Mouse (Mus musculus): ENCODE data around the gene Gm9040. TPM values are rescaled to one million over a fixed set of nuclear protein-coding genes. Genes with fewer than 3 reads are reported as not detected.

The Gm9040 gene
- polyA plus RNA-seq (2015; fragmentation: Nextera tagmentation; extraction: Ambion mirVana), result not detected in 2 replicates

GRCm38 (mm10) chr10:118326869-118327268 is at the start of gene Gm9040:
Gene Gm9040 (minus strand): TSS chr10:118326969.

GRCm38 (mm10) chr10:118354005-118354404 is 27.2 kb upstream of the Gm9040 start, which contains the start of gene Gm9049:
Gene Gm9049 (minus strand): TSS chr10:118354105.

GRCm38 (mm10) chr10:118348579-118348978 is 21.8 kb upstream of the Gm9040 start, which contains the start of gene Gm9048:
Gene Gm9048 (minus strand): TSS chr10:118348679.

GRCm38 (mm10) chr10:118343155-118343554 is 16.4 kb upstream of the Gm9040 start, which contains the start of gene Gm9046:
Gene Gm9046 (minus strand): TSS chr10:118343255.

GRCm38 (mm10) chr10:118337731-118338130 is 11.0 kb upstream of the Gm9040 start, which contains the start of gene Gm9045:
Gene Gm9045 (minus strand): TSS chr10:118337831.

GRCm38 (mm10) chr10:118332308-118332707 is 5.5 kb upstream of the Gm9040 start, which contains the start of gene Gm9044:
Gene Gm9044 (minus strand): TSS chr10:118332408.

GRCm38 (mm10) chr10:118294938-118295337 is 31.8 kb downstream of the Gm9040 start, which contains the start of gene Iltifb:
Gene Iltifb (minus strand): TSS chr10:118295038.

Other genes starting within 250 kb of the Gm9040 start
- gene Mdm1, start 185.2 kb downstream of the Gm9040 start, polyA plus RNA-seq (2015; fragmentation: Nextera tagmentation; extraction: Ambion mirVana), result 9.6 and 10.1 TPM in 2 replicates
- gene Il22, start 122.0 kb downstream of the Gm9040 start, polyA plus RNA-seq (2015; fragmentation: Nextera tagmentation; extraction: Ambion mirVana), result not detected in 2 replicates
- gene Gm32717, start 86.2 kb downstream of the Gm9040 start, polyA plus RNA-seq (2015; fragmentation: Nextera tagmentation; extraction: Ambion mirVana), result not detected in 2 replicates
- not detected in 2 replicates for gene Gm32802, start 68.3 kb downstream of the Gm9040 start, polyA plus RNA-seq (2015; fragmentation: Nextera tagmentation; extraction: Ambion mirVana)
- not detected in 2 replicates for gene Iltifb, start 31.9 kb downstream of the Gm9040 start, polyA plus RNA-seq (2015; fragmentation: Nextera tagmentation; extraction: Ambion mirVana)
- not detected in 2 replicates for gene Gm9044, start 5.4 kb upstream of the Gm9040 start, polyA plus RNA-seq (2015; fragmentation: Nextera tagmentation; extraction: Ambion mirVana)
- gene Gm9045, start 10.9 kb upstream of the Gm9040 start, polyA plus RNA-seq (2015; fragmentation: Nextera tagmentation; extraction: Ambion mirVana), result 0.12 TPM in 1 of 2 replicates, not detected in the other
- not detected in 2 replicates for gene Gm9046, start 16.3 kb upstream of the Gm9040 start, polyA plus RNA-seq (2015; fragmentation: Nextera tagmentation; extraction: Ambion mirVana)
- not detected in 2 replicates for gene Gm9048, start 21.7 kb upstream of the Gm9040 start, polyA plus RNA-seq (2015; fragmentation: Nextera tagmentation; extraction: Ambion mirVana)
- 0.12 TPM in 1 of 2 replicates, not detected in the other for gene Gm9049, start 27.1 kb upstream of the Gm9040 start, polyA plus RNA-seq (2015; fragmentation: Nextera tagmentation; extraction: Ambion mirVana)
- gene Ifng, start 114.1 kb upstream of the Gm9040 start, polyA plus RNA-seq (2015; fragmentation: Nextera tagmentation; extraction: Ambion mirVana), result 0.19 and 0.59 TPM in 2 replicates